Mouse (Mus musculus) MN1 (cell line): ENCODE measurements around the gene Myom3.
"Not testable (repeated sequence)": the region's sequence is repeated elsewhere in the genome, so short reads cannot be mapped to it uniquely, and the experiment has no call there.

ENCODE experiments used
- DNase-seq: peaks from one replicate; pipeline ENCODE4 v3.0.0-alpha.2; 2016; ENCODE audit warnings: low spot score

Myom3 gene

DNA sequence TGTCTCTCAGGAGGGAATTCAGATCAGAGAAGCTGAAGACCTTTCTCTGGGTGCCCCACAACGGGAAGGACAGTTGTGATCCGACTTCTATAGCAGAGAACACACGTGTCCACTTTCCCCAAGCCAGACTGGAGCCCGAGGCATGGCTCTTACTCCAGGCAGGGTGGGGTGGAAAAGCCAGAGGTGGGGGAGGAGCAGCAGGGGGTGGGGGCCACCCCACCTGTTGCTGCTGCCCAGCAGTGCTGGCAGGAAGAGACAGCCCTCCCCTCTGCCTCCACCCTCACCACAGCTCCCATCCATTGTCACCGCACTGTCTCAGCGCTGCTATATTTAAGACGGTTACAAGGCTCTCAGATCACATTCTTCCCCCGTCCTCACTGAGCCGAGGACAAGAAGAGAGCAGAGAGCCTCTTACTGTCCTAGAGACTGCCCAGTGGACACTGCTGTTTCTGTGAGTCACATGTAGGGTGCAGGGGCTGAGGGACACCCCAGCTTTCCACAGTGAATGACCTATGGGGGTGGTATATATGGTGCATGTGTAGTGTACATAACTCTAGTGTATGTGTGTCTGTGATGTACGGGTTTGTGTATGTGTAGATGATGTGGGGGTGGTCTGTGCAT is at the start of gene Myom3:
Gene Myom3 (plus strand): TSS at position 360 of the 621 bp plus-strand sequence.
- DNase-seq = no peak

- DNase-seq = no peak
Measured at GRCm38 (mm10) chr4:135710392-135710791, 49.1 kb upstream of the Myom3 start.

DNA sequence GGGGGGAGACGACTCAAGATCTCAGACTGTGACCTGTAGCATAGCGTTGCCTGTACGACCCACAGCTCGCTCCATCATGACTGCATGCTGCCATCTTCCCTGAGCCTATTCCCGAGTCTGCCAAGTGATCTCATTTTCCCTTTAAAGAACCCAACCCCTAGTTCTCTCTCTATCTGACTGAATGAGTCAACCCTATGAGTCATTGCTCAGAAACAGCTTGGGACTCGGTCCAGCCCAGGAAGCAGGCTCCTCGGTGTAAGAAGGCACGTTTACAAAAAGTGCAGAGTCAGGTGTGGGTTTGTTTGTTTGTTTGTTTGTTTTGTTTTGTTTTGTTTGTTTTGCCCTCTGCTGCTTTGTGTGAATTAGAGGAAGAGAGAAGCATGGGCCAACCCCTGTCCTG is 44.7 kb upstream of the Myom3 start:
- peak; percentile 29 for DNase-seq

GRCm38 (mm10) chr4:135716438-135716837 is 43.1 kb upstream of the Myom3 start:
- not testable (repeated sequence) for DNase-seq

- no peak for DNase-seq
Measured at GRCm38 (mm10) chr4:135722540-135723290, 36.8 kb upstream of the Myom3 start.

DNA sequence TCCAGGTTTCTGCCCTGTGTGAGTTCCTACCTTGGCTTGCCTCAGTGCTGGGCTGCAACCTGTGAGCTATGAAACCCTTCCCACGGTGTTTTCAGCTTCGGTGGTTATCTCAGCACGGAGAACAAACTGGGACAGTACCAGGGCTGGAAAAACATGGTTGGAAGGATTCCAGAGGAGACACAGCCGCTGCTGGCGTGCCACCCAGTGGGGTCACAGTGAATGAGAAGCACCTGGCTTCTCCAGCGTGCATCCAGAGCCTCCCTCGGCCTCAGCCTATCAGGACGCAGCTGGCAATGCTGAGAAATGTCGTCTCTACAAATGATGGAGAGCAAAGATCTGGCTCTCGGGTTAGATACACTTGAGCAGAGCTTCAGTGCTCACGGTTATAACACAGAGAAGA is 33.1 kb upstream of the Myom3 start:
- DNase-seq = no peak

GRCm38 (mm10) chr4:135727817-135728216 is 31.7 kb upstream of the Myom3 start, which contains the start of gene Il22ra1:
TSS of gene Il22ra1 (plus strand) at chr4:135728172.
- DNase-seq = no peak

DNA sequence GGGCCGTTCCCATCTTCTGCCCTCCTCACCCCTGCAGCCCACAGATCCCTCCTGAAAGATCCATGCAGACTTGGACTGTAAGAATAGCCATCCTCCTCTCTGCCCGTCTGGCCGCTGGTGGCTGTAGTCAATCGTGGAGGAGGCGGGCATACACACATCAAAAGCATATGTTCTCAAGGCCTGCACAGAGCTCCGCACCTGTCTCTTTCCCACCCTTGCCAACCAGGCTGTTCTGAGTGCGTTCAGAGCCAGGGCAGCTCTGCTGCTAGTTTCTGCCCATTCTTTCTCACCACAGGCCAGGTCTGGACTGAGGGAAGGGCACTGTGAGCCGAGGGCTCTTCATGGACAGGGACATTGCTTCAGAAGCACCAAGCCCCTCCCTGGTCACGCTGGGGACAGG is 29.3 kb upstream of the Myom3 start:
- no peak for DNase-seq

GRCm38 (mm10) chr4:135730951-135731350 is 28.6 kb upstream of the Myom3 start:
- no peak for DNase-seq

DNA sequence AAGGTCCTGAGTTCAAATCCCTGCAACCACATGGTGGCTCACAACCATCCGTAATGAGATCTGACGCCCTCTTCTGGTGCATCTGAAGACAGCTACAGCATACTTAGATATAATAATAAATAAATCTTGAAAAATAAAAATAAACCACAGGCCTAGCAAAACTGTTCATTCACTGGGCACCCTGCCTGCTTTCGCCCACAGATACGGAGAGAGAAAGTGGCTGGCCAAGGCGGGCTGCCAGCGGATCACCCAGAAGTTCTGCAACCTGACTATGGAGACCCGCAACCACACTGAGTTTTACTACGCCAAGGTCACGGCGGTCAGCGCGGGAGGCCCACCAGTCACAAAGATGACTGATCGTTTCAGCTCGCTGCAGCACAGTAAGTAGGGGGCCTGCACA is 25.6 kb upstream of the Myom3 start:
- no peak for DNase-seq

DNA sequence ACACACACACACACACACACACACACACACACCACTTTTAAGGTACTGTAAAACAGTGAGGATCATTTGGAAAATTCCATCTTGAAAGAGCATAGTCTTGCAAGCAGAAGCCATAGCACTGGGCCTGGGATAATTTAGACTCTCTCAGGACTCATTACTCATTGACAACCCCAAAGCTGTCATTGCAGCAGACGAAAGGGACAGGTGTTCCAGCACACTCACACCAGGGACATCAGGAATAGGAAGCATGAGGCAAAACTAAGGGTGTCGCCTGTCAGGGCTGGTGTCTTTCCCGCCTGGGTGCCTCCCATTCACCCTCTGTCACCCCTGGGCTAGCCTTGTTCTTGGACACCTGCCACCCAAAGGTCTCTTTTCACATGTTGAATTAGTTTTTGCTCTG is 22.6 kb upstream of the Myom3 start:
- DNase-seq = no peak

GRCm38 (mm10) chr4:135738237-135738636 is 21.3 kb upstream of the Myom3 start:
- no peak for DNase-seq

GRCm38 (mm10) chr4:135739148-135739547 is 20.4 kb upstream of the Myom3 start:
- DNase-seq = no peak

DNA sequence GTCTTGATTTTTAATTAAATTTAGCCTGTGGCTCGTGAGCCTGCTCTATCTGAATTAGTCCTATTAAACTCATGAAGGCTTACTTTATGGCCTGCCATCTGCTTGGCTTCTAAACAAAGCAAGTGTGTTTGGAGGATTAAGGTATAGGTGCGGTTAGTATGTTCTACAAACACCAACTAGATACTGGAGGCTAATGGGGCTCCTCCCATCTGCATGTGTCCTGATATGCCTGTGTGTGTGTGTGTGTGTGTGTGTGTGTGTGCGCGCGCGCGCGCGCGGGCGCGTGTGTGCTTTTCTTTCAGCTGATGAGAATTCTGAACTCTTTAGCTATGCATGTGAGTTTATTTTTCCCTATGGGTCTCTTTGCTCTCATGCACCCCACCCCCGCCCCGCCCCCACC is 19.8 kb upstream of the Myom3 start:
- DNase-seq = no peak

- no peak for DNase-seq
Measured at GRCm38 (mm10) chr4:135743520-135743919, 16.0 kb upstream of the Myom3 start.

- no peak for DNase-seq
Measured at GRCm38 (mm10) chr4:135744726-135745448, 14.6 kb upstream of the Myom3 start.

GRCm38 (mm10) chr4:135745613-135746012 is 13.9 kb upstream of the Myom3 start:
- DNase-seq = no peak

DNA sequence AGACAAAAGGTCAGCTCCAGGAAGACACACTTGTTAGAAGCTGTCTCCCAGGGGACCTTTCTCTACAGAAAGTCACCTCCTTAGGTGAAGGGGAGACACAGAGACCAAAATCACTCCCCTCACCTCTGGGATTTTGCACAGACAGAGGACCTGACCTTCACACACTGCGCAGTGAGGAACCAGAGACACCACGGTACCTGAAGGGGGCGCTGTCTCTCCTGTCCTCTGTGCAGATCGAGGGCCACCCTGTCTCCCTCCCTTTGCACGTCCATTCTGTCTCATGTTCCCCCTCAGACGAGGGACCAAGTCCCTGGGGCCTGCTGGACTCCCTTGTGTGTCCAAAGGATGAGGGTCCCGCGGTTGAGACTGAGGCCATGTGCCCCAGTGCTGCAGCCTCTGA is 8.6 kb upstream of the Myom3 start:
- no peak for DNase-seq

DNA sequence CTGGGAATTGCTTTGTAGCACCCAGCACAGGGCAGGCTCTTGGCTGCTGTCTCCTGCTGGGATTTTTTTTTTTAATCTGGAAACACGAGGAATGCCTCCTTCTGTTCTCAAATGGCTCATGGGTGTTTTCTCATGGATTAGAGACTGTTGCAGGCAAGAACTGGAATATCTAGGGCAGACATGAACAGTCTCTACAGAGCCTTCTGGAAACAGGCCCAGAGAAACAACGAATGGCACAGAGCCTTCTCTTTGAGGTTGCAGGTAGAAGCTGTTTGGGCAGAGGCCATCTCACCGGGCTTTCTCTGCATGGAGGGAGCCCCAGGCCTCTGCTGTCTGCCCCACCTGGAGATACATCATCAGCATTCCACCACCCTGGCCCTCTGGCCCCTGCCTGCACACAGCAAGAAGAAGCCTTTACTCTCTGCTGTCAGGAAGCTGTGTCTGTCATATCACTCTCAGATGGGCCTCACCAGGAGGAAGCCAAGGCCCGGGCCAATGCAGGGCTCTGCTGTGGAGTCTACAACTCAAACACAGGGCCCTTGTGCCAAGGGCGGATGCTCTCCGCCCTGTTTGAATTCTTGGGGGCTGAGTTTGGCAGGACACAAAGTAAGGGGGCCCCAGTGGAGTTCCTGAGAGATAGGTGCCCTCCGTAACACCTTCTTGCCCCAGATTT is 7.3 kb upstream of the Myom3 start:
- DNase-seq = no peak

DNA sequence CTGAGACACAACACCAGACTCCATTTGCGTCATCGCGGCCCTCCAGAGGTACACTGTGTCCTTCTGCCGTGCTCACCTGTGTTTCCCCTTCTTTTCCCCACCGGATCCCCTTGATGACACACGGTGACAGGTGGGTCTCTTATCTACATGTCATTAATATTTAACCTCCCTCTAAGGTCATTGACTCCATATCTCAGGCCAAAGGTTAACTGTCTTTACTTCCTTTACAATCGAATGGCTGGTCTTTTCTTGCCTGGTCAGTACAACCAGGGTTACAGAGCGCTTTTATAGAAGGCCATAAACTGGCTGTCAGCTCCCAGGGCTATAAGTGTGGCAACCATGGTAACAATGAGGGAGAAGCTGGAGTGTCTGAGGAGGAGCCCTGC is 6.7 kb upstream of the Myom3 start:
- no peak for DNase-seq

DNA sequence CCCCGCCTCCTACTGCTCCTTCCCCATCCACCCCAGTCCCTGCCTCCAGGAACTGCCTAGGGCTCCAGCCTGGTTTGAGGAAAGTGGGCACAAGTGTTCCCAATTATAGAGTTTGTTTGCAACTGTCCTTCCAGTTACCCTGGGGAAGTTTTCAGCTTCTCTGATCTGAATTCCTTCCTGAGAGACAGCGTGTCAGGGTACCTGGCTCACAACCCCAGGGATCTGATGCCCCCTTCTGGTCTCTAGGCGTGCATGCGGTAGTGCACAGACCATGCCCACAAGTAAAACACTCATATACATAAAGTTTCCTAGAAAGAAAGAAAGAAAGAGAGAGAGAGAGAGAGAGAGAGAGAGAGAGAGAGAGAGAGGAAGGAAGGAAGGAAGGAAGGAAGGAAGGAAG is 1.2 kb upstream of the Myom3 start:
- DNase-seq = no peak

DNA sequence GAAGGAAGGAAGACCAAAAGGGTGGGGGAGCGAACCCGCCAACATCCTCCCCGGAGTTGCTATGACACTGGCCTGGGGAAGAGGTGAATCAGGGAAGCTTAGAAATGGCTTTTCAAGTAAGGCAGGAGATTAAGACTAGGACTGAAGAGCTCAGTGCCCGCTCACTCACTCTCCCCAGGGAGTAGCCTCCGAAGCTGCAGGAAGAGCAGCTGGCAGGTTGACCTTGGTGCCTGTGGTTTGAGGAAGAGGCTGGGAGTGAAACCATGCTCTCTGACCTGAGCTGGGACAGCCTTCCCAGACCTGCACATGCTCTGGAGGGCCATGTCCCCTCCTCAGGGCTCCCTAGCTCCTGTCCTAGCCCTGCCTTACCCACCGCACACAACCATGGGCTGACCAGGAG is 690 bp upstream of the Myom3 start:
- no peak for DNase-seq

- no peak for DNase-seq
Measured at GRCm38 (mm10) chr4:135761048-135761447, 1.5 kb downstream of the Myom3 start.
